Mouse (Mus musculus): ENCODE measurements around the gene Diaph3. TPM values are rescaled to one million over a fixed set of nuclear protein-coding genes. Genes with fewer than 3 reads are reported as not detected.
A peak's percentile ranks its signal among the peaks of the same experiment; 100 is the strongest.

Diaph3 gene
- total and polyA plus RNA-seq, 3 experiments, result 16.2 to 36.9 (median 17.5) TPM

- H3K4me3 ChIP-seq (replicated peaks in 1 of 3; ENCODE audit: low read depth in 2 of 3, low read length in 2 of 3, poor library complexity in 1 of 3), result peak overlapping the region in 1 of 3 experiments; percentile 23
- H3K27me3 ChIP-seq (replicated peaks), result no peaks in the 10 kb centered on the region
- H3K79me2 ChIP-seq (replicated peaks; ENCODE audit: control insufficient read depth, extremely low read depth, insufficient read depth, poor library complexity, severe bottlenecking), result no peaks in the 10 kb centered on the region
- peak; percentile 38 for DNase-seq (ENCODE audit: extremely low read depth)
- no peak overlapping the region for H3K27ac ChIP-seq (ENCODE audit: insufficient read depth, low read depth)
- peaks cover 2 to 27% of the 10 kb centered on the region in 2 experiments for H3K36me3 ChIP-seq (replicated peaks in 1 of 2; ENCODE audit: control insufficient read depth in 1 of 2, insufficient read depth in 1 of 2, low read length in 1 of 2)
- H3K4me1 ChIP-seq (ENCODE audit: control insufficient read depth in 1 of 2, insufficient read depth in 2 of 2), result peaks cover 9 to 35% of the 10 kb centered on the region in 2 experiments; a peak in 3 of 4 replicates
- peak overlapping the region; percentile 83 for H3K4me2 ChIP-seq (ENCODE audit: insufficient read depth, low read depth, poor library complexity, severe bottlenecking)
- dilution Hi-C loops (cut with MboI; ENCODE audit: extremely low pct_ligation_motif_present, extremely low pct_unique_long_range_greater_than_20kb, low sequenced_read_pairs) (no loop called here), in situ Hi-C loops (cut with MboI; ENCODE audit: low pct_ligation_motif_present, low pct_unique_long_range_greater_than_20kb, low sequenced_read_pairs) (no loop called here)
- no peaks in the 10 kb centered on the region for H3K9me3 ChIP-seq (replicated peaks; ENCODE audit: low read length)
- TF ChIP-seq ZKSCAN1 (IDR thresholded peaks at IDR 0.05; ENCODE audit: borderline replicate concordance, low read depth, low read length) (no peak), MEF2A (IDR thresholded peaks at IDR 0.05; ENCODE audit: borderline replicate concordance, low read depth, low read length) (no peak), IRF4 (IDR thresholded peaks at IDR 0.05; ENCODE audit: low read depth, low read length) (peak; percentile 4; the same call in 1 of the 2 replicates), EP300 (IDR thresholded peaks at IDR 0.05; ENCODE audit: low read length) (0 out of 2 replicates have a peak, but pooled peaks have one; percentile 15), MYC (IDR thresholded peaks at IDR 0.05; ENCODE audit: low read depth, low read length) (no peak), MAZ (IDR thresholded peaks at IDR 0.05; ENCODE audit: low read depth, low read length) (no peak), MAX (IDR thresholded peaks at IDR 0.05; ENCODE audit: low read length) (no peak), ELF1 (IDR thresholded peaks at IDR 0.05; ENCODE audit: low read depth, low read length) (peak; percentile 71), CHD2 (IDR thresholded peaks at IDR 0.05; ENCODE audit: low read length) (no peak), CTCF (conservative IDR thresholded peaks at IDR 0.05 in 1 of 2, IDR thresholded peaks at IDR 0.05 in 1 of 2; ENCODE audit: low read depth in 2 of 2, low read length in 2 of 2) (peak in 1 of 2 experiments; percentile 32; a peak in 1 of 4 replicates), SMC3 (IDR thresholded peaks at IDR 0.05; ENCODE audit: low read depth, low read length) (peak; percentile 3; the same call in 1 of the 2 replicates), USF1 (IDR thresholded peaks at IDR 0.05; ENCODE audit: low read depth, low read length) (no peak), ZC3H11A (IDR thresholded peaks at IDR 0.05; ENCODE audit: low read depth, low read length) (no peak), RCOR1 (conservative IDR thresholded peaks at IDR 0.05; ENCODE audit: low read depth, low read length) (no peak), TCF12 (IDR thresholded peaks at IDR 0.05; ENCODE audit: low read depth, low read length) (no peak), NELFE (IDR thresholded peaks at IDR 0.05; ENCODE audit: low read depth, low read length) (no peak), PAX5 (IDR thresholded peaks at IDR 0.05; ENCODE audit: low read length) (no peak), KAT2A (IDR thresholded peaks at IDR 0.05; ENCODE audit: insufficient replicate concordance, low read length) (no peak), MXI1 (IDR thresholded peaks at IDR 0.05; ENCODE audit: low read depth, low read length) (0 out of 2 replicates have a peak, but pooled peaks have one; percentile 37), E2F4 (IDR thresholded peaks at IDR 0.05; ENCODE audit: insufficient replicate concordance, low read depth, low read length) (no peak), RAD21 (IDR thresholded peaks at IDR 0.05; ENCODE audit: low read depth, low read length) (peak; percentile 16), POLR2A (IDR thresholded peaks at IDR 0.05; ENCODE audit: low read depth, low read length) (no peak), CHD1 (IDR thresholded peaks at IDR 0.05; ENCODE audit: low read depth, low read length) (0 out of 2 replicates have a peak, but pooled peaks have one; percentile 34), ETS1 (conservative IDR thresholded peaks at IDR 0.05; ENCODE audit: low read depth, low read length) (no peak), UBTF (IDR thresholded peaks at IDR 0.05; ENCODE audit: low read depth, low read length) (no peak), NRF1 (IDR thresholded peaks at IDR 0.05; ENCODE audit: low read depth, low read length) (no peak), MAFK (IDR thresholded peaks at IDR 0.05; ENCODE audit: insufficient replicate concordance, low read length) (no peak), JUN (IDR thresholded peaks at IDR 0.05; ENCODE audit: insufficient read depth, low read depth, low read length) (no peak), ZMIZ1 (IDR thresholded peaks at IDR 0.05; ENCODE audit: low read depth, low read length) (no peak)
- peak overlapping the region; percentile 44; the same call in 1 of the 2 replicates for H3K9ac ChIP-seq (ENCODE audit: insufficient read depth, low read depth)
These were observed 279.6 kb downstream of the Diaph3 start for GRCm38 (mm10) chr14:86861277-86861946.
